Mouse (Mus musculus) activated CD4-positive, CD25-positive, alpha-beta regulatory T cell, adult 4 months (primary cell): ENCODE data around the gene Foxl2. TPM values are rescaled to one million over a fixed set of nuclear protein-coding genes. Genes with fewer than 3 reads are reported as not detected.

Source experiments
- ATAC-seq: one replicate; pipeline ENCODE4 v1.8.0; 2017
- polyA plus RNA-seq, 2 experiments: library from polyadenylated mRNA; unstranded; fragments of 100-300 nt; shearing (Covaris generic); gene quantifications; one replicate each; pipeline ENCODE4 v1.2.1; 2017

The Foxl2 gene
- polyA plus RNA-seq: not detected

- no peak for ATAC-seq
Measured at GRCm38 (mm10) chr9:98955103-98955715, at the start of gene Foxl2. Gene Foxl2 (plus strand): TSS chr9:98955288.

GRCm38 (mm10) chr9:98920629-98921523, 34.2 kb upstream of the Foxl2 start:
- ATAC-seq: no peak

- ATAC-seq: no peak
Measured at GRCm38 (mm10) chr9:98923119-98923518, 32.0 kb upstream of the Foxl2 start.

- no peak for ATAC-seq
Measured at GRCm38 (mm10) chr9:98924183-98924582, 30.9 kb upstream of the Foxl2 start.

GRCm38 (mm10) chr9:98929496-98929895, 25.6 kb upstream of the Foxl2 start:
- no peak for ATAC-seq

- ATAC-seq: no peak
Measured at GRCm38 (mm10) chr9:98932931-98933330, 22.2 kb upstream of the Foxl2 start.

- ATAC-seq: no peak
Measured at GRCm38 (mm10) chr9:98935190-98935909, 19.7 kb upstream of the Foxl2 start.

- ATAC-seq: no peak
Measured at GRCm38 (mm10) chr9:98939290-98939689, 15.8 kb upstream of the Foxl2 start.

- no peak for ATAC-seq
Measured at GRCm38 (mm10) chr9:98952171-98953050, 2.7 kb upstream of the Foxl2 start.

GRCm38 (mm10) chr9:98953291-98953690, 1.8 kb upstream of the Foxl2 start:
- ATAC-seq: no peak

GRCm38 (mm10) chr9:98953830-98954229, 1.3 kb upstream of the Foxl2 start:
- ATAC-seq: no peak

GRCm38 (mm10) chr9:98954391-98955102, 541 bp upstream of the Foxl2 start:
- ATAC-seq: no peak

GRCm38 (mm10) chr9:98955716-98956224, 682 bp downstream of the Foxl2 start:
- ATAC-seq: no peak

- no peak for ATAC-seq
Measured at GRCm38 (mm10) chr9:98956591-98957381, 1.7 kb downstream of the Foxl2 start.

GRCm38 (mm10) chr9:98957751-98958351, 2.8 kb downstream of the Foxl2 start:
- ATAC-seq: no peak

- no peak for ATAC-seq
Measured at GRCm38 (mm10) chr9:98958628-98959027, 3.5 kb downstream of the Foxl2 start.

GRCm38 (mm10) chr9:98959851-98960250, 4.8 kb downstream of the Foxl2 start:
- no peak for ATAC-seq

- no peak for ATAC-seq
Measured at GRCm38 (mm10) chr9:98960348-98960747, 5.3 kb downstream of the Foxl2 start.

GRCm38 (mm10) chr9:98961591-98962477, 6.7 kb downstream of the Foxl2 start:
- ATAC-seq: no peak
